Mouse (Mus musculus) thymus, postnatal 14 days (tissue): ENCODE measurements at regions not wholly inside any gene's neighbourhood (a gene's known extent, or its start where the extent isn't known, plus 50 kb on each side); places are given as distances from the start of the nearest gene placed in this dataset.

Source experiments
- DNase-seq: peaks from one replicate; pipeline ENCODE4 v3.0.0; 2021

DNA sequence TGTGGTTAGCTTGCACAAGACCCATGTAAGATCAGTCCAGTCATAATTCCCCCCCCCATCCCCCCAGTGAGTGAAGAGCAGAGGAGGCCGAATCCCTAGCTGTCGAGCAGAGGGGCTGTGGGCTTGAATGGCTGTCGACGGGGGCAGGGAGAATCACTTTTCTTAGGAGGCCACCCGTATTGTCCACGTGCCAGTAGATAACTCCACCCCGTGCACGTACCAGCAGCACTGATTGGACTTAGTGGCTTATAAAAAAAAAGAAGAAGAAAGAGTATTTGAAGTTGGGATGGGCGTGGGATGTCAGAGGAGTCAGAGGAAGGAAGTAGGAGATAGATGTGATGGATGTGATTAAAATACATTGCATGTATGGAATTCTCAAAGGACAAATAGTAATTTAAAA is 272.9 kb downstream of the Lnpk start:
- DNase-seq, result no peak

DNA sequence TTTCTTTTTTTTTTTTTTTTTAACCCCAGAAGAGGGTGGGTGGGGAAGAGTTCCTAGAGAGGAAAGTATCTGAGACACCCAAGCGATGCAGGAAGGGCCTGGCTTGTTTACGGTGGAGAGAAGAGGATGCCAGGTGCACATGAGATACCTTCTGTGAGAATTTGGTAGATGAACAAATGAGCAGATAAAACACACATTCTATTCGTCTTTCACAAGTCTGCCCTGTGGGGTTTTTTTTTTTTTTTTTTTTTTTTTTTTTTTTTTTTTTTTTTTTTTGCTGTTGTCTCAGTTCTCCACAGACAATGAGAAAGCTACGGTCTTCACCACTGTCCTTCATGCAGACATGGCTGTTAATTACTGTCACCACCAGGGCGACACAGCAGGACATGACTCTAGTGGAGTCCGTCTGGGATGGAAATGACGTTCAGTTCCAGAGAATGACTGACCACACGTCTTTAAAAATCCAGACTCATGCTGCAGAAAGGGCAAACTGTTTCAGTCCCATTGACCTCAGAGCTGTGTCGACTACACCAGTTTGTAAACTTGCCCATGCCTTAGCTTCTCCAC is 278.3 kb downstream of the Lnpk start:
- DNase-seq, result no peak

DNA sequence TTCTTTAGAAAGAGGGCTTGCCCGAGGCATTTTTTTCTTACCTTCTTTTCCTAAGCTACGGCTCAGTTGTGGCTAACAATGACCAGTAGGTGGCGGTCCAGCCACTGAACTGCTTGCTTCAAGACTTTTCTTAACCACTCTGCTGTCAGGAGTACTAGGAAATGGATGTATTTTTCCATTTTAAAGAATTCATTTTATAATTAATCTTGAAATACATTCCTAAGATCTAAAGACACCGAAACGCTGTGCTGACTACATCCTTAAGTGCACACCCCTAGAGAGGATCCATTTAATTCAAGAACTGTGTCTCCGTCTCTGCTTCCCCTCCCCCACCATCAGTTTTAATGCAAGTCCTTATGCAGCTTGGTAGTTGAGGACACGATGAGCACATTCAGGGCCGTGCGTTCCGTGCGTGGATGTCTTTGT is 278.9 kb downstream of the Lnpk start:
- DNase-seq, result peak; percentile 4

DNA sequence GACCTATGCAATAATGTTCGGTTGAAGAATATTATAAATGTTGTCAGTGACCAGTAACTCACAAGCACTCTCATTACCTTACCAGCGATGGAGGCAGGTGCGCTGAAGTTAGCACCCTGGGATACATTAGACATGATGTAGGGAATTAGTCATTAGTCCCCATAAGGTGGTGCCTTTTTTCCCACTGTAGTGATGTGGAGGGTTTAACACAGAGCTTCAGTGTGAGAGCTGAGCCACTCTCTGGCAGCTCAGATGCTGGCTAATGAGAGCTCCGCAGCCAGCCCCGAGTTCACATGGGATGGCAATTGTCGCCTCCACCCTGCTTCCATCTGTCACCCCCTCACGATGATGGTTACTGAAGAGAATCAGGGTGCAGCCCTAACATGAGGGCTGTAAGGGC is 286.6 kb downstream of the Lnpk start:
- no peak for DNase-seq

DNA sequence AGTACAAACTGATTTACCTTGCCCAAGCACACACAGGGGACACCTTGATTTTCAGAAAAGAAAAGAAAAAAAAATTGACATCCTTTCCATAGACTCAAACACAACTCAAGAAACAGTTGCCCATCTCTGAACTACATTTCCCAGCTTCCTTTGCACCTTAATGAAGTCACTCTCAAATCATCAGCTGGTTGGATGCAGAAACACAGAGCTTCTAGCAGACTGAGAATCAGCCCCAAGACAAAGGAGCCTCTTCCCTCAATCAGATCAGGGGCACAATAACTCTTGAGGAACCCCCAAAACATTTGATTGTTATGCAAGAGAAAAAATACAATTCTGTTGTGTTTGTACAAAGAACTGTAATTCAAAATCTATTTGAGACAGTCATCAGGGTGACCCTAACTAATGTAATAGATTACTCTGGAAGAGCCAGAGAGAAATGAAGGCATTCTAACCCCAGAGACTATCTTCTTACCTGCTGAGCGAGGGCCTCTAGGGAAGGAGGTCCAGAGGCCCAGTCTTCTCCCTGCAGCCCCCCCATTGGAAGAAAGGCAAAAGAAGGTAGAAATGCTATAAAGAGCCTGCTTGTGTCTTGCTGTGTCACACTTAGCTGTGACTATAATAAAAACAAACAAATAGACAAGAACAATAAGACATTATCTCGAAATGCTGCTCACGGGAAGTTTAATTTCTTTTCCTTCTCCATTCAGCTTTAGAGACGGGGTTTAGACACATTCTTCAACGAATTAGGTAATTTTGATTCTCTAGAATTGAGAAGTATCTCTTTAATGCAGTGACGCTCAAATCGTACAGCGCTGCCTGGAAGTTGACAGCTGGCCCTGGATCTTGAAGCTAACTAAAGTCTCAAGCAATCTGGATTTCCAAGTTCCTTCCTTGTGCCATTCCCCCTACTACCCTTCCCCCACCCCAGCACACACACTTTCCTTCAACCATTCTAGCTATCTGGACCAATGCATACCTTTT is 287.5 kb downstream of the Lnpk start:
- DNase-seq, result no peak

DNA sequence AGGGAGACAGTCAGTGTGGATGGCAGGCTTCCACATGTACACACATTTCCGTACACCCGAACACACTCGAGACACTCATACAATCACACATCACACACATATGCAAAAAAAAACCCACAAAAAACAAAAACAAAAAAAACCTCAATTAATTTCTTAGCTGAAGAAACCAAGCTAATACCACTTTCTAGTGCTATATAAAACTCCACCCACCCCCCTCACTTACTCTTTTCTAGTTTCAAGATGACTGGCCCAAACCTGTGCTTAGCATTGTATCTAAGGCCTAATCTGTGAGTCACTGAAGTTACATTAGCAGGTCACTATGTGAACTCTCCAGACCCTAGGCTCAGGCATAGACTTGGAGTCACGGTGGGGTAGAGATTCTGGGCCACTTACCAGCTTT is 293.6 kb downstream of the Lnpk start:
- DNase-seq, result no peak

DNA sequence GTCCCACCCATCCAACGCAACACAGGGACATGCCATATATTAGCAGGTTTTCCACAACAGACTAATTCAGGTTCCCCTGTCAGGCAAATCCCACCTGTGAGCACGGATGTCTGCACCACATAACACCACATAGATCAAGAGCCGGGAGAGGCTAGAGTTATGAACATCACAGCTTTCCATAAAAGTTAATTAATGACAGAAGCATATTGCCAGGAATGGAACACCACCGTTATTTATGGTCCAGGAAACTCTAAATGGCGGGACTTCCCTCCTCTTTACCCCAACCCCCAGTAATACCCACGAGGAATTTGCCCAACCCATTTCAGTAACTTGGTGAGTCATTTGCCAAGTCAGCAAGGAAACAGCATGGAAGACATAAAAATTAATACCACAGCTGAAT is 314.3 kb downstream of the Lnpk start:
- no peak for DNase-seq

DNA sequence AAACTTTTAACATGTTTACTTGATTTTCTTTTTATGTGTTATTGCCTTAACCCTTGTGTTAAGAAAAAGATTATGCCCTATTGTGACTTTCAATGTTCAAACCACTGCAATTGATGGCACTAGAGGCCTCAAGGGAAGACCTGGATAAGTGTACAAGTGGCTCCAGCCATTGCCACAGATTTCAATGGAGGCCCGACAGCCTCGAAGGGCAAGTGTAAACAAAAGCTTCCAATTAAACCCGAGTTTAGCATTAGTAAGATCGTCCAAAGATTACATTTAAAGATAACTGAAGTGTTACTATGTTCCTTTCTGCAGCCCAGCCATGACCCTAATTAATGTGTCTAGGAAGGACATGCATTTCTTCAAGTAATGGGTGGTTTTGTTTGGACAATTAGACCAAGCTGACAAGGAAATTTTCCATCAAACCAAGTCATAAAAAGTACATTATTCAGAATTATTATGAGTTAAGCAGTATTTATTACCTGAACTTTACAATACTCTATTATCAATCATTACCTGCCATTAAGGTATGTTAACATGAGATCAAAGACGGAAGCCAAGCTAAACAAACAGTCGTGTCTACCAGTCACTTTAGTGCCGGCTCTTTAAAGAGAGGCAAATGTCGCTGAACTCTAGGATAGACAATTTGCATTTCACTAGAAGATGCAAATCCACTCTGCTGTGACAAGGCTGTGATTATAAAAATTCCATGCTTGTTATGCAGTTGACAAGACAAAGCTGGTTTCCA is 322.0 kb downstream of the Lnpk start:
- DNase-seq, result no peak

DNA sequence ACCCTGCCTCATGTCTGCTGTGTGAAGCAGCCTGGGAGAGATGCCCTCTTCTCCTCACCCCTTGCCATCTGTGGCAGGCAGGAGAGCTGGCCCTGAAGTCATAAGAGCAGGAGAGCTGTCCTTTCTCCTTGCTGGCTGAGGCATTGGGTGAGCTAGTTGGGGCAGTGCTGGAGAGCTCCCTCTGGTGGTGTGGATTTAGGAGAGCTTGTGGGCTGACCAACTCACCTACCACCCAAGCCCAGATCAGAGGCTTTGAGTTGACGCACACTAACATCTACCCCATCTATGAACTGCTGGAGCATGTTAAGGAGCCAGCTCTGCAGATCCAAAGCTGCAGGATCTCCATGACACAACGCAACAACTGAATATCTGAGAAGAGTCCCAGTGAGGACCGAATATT is 331.7 kb downstream of the Lnpk start:
- DNase-seq, result peak; percentile 4

DNA sequence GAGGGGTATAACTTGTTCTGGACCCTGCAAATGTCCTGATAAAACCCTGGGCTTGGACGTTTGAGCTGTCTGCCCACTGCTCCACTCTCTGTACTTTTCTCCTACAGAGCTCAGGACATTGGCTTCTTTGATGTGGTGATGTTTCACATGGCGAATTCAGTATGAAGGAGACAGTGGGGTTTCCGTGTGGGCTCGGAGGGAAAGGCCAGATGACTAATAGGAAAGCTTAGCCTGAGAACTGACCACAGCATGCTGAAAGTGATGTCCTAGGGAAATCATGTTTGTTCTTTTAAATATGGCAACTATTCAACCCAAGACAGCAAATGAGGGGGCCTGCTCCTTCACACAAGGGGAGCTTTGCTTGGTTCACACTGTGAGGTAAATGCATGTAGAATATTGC is 332.6 kb downstream of the Lnpk start:
- DNase-seq, result no peak

DNA sequence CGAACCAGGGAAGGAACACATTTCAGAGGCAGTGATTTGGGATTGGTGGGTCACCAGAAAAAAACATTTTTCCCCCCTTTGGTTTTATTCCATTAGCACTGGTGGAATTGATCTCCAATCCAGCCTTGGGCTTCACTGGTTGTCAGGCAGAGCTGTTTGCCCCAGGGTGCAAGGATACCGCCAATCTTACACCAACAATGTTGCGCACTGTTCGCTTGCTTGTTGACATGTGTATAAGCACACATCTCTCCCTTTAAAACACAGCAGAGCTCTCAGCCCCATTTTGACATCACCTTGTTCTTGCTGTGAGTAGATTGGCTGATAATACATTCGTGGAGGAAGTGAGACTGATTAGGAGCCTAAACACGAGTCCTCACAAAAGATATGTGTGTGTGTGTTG is 333.1 kb upstream of the Atp5g3 start:
- no peak for DNase-seq

DNA sequence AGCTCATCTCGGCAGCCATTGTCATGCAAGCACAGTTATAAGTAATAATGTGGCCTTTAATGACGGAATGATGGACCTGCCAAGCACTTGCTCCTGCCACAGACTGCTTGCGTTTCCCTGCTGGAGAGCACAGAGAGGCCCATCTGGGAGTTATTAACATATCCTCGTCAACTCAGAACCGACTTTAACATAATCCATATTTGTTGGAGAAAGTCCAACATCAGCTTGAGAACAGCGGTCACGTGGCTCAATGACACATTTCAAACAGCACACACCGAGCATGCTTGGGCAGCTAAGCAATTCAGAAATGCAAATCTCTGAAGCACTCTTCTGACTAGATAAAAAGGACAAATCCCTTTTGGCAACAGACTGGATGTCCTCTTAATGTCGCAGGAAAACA is 332.7 kb upstream of the Atp5g3 start:
- no peak for DNase-seq

DNA sequence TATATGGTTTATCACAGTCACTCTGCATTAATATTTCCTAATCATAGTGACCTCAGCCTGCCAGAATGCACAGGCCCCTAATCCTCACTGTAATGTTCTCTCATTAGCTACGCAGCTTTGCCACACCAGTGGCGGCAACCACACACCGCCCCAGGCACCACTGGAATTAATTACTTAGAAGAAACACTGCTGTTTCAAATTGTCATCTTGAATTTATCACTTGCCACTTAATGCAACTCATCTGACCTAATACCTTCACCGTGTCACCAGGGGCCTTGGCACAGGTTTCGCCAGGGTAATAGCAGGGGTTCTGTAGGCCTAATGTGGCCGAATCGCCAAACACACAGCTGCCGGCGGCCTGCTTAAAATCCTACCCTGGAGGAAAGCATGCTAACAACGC is 328.5 kb upstream of the Atp5g3 start:
- DNase-seq, result no peak

DNA sequence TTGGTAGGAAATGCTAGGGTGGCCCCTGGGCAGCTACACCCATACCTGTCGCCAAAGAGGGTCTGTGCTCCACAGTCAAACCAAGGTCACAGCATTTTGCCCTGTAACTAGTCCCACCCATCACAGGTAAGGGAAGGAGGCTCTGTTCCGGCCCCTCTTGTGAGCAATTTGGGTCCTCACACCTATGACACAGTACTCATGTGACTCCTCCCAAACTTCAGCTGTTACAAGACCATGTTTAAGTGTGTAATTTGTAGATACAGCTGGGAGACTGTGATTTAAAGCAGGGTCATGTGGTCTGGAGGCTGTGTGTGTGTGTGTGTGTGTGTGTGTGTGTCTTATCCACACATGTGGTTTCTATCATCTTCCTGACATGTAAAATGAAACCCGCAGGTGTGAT is 306.3 kb upstream of the Atp5g3 start:
- no peak for DNase-seq

DNA sequence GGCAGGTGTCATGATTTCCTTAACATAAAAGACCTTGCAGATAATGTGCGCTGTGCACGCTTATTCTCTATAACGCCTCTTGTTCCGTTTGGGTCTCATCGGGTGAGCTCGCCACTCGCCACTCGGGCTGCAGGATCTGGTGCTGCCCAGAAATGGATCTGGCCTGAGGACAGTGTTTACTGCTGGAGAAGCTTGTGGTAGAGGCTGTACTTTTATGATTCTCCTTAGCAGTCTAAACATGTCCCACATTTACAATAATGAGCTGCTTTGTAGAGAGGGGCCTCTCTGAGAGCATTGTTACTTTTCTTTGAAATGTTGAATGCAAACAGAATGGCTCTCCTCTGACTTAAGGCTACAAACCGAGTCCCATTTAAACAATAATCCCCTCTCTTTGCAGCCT is 299.1 kb upstream of the Atp5g3 start:
- no peak for DNase-seq

DNA sequence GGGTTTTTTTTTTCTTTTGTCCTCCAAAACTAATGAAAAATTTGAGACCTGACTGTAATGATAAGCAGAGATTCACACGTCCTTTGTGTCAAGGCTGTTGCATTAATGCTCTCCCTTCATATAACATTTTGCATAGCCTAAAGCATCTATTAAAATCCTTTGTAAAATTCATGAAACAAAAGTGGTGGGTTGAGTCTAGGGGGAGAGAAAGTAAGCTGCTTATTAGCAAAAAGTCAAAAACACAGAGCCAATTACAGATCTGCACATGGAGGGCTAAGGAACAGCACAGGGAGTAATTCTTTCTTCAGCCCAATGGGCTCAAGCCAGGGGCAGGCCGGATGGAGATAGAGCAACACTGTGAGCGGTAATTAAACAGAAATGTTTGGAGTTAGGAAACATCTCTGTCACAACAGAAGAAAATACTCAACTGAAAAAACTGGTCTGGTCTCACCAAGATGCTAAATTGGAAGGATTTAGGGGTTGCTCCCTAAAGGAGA is 298.3 kb upstream of the Atp5g3 start:
- DNase-seq, result no peak

DNA sequence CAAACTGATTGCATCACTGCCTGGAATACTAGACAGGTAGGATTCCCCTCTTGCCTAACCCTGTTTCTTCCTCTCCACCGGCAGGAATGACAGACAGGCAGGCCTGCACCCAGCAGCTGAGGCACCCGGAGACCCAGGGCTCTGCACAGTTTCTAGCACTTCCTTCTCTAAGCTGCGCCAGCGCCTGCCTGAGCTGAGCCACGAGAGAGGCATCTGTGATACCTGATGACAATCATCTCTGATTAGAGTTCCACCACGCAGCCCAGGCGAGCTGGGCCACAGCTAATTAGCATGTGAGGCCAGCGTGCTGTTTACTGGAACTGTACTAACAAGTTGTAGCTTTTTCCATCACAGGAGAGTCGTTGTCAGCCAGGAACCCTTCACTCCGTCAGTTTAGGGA is 296.3 kb upstream of the Atp5g3 start:
- no peak for DNase-seq

DNA sequence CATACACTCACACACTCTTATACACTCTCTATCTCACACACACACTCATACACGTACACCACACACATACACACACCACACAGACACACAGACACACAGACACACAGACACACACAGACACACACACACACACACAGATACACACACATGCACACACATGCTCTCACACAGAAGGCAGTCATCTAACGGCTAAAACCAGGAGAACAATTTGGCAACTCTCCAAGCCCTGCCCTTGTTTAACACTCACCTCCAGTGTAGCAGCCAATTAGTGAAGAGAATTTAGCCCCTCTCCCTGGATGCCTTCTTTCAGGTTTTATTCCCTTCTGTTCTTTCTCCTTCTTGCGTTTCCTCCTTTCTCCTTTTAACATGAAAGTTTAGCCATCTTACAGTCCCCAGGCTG is 291.6 kb upstream of the Atp5g3 start:
- no peak for DNase-seq

DNA sequence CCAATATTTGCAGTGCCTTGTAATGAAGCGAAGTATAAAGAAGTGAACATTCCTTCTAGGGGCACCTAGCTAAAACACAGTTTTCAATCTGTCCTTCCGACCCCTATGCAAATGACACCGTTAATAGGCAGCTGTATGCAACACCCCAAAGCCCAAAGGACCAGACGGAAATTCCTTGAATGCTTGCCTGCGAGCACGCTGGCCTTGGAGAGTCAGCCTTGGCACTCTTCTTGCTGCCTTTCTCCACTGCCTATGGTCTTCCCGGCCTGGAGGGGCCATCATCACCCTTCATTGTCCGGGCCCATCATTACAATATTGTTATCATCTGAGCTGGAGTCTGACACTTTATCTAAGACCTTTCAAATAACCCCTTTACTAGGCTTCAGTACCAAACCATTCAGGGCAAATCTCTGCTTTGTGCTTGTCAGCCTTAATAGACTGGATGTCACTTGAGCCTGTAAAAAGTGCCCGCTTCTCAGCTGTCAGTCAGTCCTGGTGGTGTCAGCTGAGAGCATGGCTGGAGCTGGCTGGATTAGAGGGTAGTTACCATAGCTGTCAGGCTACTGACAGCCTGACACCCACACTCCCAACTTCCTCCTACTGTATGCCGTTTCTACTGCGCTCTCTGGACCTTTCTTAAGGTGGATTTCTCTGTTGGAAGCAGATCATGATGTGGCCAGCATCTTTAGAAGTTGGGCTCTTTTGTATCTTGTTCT is 290.6 kb upstream of the Atp5g3 start:
- DNase-seq, result no peak

DNA sequence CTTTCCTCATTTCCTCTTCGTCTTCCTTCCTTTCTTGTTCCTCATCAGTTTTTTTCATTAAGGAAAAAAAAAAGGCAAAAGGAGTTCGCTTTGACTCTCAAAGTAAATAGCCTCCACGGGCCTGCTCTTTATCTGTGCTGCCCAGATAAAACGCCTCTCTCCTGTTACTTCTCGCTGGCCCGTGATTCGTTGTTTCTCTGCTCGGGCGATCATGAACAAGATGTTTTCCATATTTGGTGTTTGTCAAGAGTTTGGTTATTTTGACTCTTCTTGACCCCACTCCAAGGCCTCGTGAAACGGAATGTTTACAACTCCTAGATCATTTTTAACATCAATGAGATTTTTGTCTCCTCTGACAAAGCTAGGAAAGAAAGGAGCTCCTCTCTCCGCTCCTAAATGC is 288.4 kb upstream of the Atp5g3 start:
- no peak for DNase-seq

DNA sequence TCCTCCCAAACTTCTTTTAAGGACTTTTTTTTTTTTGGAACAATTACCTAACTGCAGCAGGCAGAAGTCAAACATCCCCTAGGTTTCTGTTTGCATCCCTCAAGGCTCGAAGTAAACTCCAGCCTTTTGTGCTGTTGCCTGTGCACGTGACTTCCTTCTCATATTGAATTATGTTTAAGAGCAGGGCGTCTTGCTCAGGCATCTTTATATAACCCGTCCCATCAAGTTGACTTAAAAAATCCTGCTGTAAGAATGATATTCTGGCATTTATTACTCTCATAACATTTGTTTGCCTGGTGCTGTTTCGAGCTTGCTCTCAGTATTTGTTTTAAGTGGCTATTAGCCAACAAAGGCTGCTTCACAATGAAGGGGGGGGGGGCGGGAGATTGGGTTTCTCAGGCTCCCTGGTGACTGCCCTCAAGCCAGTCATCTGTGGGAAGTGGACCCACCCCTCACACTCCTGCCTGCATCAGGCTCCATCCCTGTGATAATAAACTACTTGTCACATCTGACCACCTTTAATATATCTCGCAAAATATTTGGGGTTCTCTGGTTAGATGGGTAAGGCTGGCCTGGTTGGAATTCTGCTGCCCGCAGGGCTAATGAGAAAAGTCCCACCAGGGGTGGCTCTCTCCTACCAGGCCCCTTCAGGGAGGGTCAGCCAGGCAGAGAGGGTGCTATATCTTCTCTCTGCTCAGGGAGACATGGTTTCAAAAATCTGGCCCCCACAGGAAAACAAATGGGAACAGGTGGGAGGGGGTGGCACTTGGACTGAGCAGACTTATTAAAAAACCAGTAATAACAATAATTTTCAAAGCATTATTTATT is 277.1 kb upstream of the Atp5g3 start:
- DNase-seq, result no peak

DNA sequence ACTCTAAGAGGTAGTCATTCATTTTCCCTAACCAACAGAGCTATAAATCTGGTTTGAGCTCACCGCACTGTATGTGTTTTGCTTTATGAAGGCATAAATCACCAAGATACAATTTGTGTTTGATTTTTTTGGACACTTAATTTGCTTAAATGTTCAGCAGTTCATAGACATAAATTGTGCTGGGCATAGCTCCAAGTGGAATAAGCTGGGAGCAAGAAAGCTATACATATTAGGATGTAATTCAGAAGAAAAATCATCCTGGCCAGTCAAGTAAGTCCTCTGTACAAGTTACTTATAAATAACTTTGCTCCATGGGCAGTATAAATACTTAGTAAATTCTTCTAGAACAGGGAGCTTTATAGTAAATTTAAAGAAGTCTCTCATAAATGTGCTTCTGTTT is 267.0 kb upstream of the Atp5g3 start:
- DNase-seq, result no peak
